Mouse (Mus musculus): ENCODE measurements around the gene Klc2. TPM values are rescaled to one million over a fixed set of nuclear protein-coding genes. Genes with fewer than 3 reads are reported as not detected.
"Not testable (repeated sequence)": the region's sequence is repeated elsewhere in the genome, so short reads cannot be mapped to it uniquely, and the experiment has no call there.

Klc2 gene
- polyA plus RNA-seq, 1 experiment from 2014 or later = 19.8 TPM

- Histone ChIP-seq H3K4me2 (peak within 1 kb of the TSS; percentile 94), H3K27me3 (ENCODE audit: control insufficient read depth, insufficient read depth, low read length) (peaks cover 34% of the 10 kb centered on the region), H3K4me3 (ENCODE audit: low read depth, low read length) (peak within 1 kb of the TSS; percentile 90), H3K27ac (ENCODE audit: low read depth, low read length) (peak within 1 kb of the TSS; percentile 67), H3K36me3 (ENCODE audit: control insufficient read depth, insufficient read depth, low read length) (peaks cover 11% of the 10 kb centered on the region; the same call in 1 of the 2 replicates), H3K9me3 (replicated peaks; ENCODE audit: control insufficient read depth, low read length) (no peaks in the 10 kb centered on the region), H3K4me1 (ENCODE audit: control insufficient read depth, insufficient read depth, low read length) (peaks cover 18% of the 10 kb centered on the region), H3K9ac (ENCODE audit: low read depth, low read length) (peak within 1 kb of the TSS; percentile 85)
- WGBS (ENCODE audit: insufficient replicate concordance) = under 1% methylated on average over 58 of the region's 58 CpGs
- peak; percentile 86 for ATAC-seq (replicated peaks; ENCODE audit: insufficient number of reproducible peaks, low FRiP score, low TSS enrichment)
Measured at GRCm38 (mm10) chr19:5087884-5088728, 30.3 kb downstream of the Klc2 start, which contains the start of gene Yif1a. Gene Yif1a, plus strand, starts transcription at chr19:5088538.

DNA sequence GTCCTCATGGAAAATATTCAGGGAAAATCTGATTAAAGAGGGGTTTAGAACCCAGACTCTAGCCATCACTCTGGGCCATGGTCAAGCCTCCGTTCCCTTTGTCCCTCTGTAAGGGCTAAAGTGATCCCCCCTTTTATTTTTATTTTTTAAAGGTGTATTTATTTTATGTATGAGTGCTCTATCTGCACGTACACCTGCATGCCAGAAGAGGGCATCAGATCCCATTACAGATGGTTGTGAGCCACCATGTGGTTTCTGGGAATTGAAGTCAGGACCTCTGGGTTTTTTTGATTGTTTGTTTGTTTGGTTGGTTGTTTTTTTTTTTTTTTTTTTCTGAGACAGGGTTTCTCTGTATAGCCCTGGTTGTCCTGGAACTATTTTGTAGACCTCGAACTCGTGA lies 31.8 kb downstream of the Klc2 start:
- ATAC-seq (replicated peaks; ENCODE audit: insufficient number of reproducible peaks, low FRiP score, low TSS enrichment); H3K9ac ChIP-seq (ENCODE audit: low read depth, low read length); H3K36me3 ChIP-seq (ENCODE audit: control insufficient read depth, insufficient read depth, low read length); H3K27ac ChIP-seq (ENCODE audit: low read depth, low read length); H3K4me2 ChIP-seq; H3K9me3 ChIP-seq (replicated peaks; ENCODE audit: control insufficient read depth, low read length); H3K4me3 ChIP-seq (ENCODE audit: low read depth, low read length): not testable (repeated sequence)
- peaks cover 50% of the 10 kb centered on the region for H3K27me3 ChIP-seq (ENCODE audit: control insufficient read depth, insufficient read depth, low read length)
- H3K4me1 ChIP-seq (ENCODE audit: control insufficient read depth, insufficient read depth, low read length) = peaks cover 18% of the 10 kb centered on the region
- 51% methylated on average over 4 of the region's 4 CpGs for WGBS (ENCODE audit: insufficient replicate concordance)

DNA sequence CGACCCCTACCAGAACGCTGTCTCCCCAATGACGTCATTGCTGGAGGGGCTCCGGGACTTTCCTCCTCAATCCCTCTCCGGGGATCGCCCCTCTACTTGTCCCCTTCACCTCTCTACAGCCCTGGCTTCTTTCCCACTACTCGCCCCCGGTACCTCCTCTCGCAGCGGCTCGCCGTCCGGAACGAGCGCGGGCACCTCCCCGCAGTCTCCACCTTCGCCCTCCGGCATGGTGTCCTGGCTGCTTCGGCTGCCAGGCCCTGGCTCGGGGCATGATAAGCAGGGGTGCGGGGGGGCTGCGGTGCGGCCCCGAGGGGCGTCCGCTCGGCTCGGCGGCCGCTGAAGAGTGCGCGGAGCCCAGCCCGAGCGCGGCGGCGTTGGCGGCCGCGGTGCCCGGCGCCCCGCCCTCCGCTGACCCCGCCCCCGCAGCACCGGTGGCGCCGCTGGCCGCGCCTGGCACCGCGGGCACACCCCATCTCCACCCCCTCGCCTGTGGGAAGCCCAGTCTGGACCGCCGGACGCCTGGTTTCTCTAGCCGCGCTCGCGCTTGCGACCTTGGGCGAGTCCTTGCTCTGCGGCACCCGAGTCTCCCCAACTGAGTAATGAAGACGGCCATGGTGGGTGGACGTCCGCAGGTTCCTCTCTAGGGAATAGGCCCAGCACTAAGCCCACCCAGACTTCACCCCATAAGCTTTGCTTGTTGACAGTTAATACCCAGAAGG lies 33.1 kb downstream of the Klc2 start, which contains the start of gene Tmem151a:
Gene Tmem151a (minus strand): TSS at position 387 of the 719 bp plus-strand sequence.
- Histone ChIP-seq H3K4me1 (ENCODE audit: control insufficient read depth, insufficient read depth, low read length) (peaks cover 18% of the 10 kb centered on the region), H3K4me3 (ENCODE audit: low read depth, low read length) (peak within 1 kb of the TSS; percentile 50), H3K27ac (ENCODE audit: low read depth, low read length) (no peak within 1 kb of the TSS), H3K4me2 (peak within 1 kb of the TSS; percentile 80), H3K27me3 (ENCODE audit: control insufficient read depth, insufficient read depth, low read length) (peaks cover 62% of the 10 kb centered on the region), H3K9me3 (replicated peaks; ENCODE audit: control insufficient read depth, low read length) (no peaks in the 10 kb centered on the region), H3K9ac (ENCODE audit: low read depth, low read length) (peak within 1 kb of the TSS; percentile 11; the same call in 1 of the 2 replicates), H3K36me3 (ENCODE audit: control insufficient read depth, insufficient read depth, low read length) (0 out of 2 replicates have a peak, but pooled peaks cover 2% of the 10 kb centered on the region)
- WGBS (ENCODE audit: insufficient replicate concordance) = under 1% methylated on average over 56 of the region's 69 CpGs
- no peak for ATAC-seq (replicated peaks; ENCODE audit: insufficient number of reproducible peaks, low FRiP score, low TSS enrichment)

DNA sequence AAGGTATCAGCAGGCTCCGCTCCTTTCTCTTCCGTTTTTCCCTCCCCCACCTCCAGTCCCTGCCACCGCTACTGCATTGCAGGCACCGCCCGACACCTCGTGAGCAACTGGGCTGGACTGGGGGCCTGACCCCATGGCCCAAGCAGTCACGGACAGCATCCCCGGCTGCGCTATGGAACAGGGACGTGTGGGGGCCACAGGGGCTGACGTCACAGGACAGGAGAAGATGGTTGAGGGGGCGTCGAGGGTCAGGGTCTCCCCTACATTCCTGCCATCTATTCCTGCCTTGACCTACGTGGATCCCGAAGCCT lies 33.6 kb downstream of the Klc2 start:
- peaks cover 67% of the 10 kb centered on the region for H3K27me3 ChIP-seq (ENCODE audit: control insufficient read depth, insufficient read depth, low read length)
- H3K9ac ChIP-seq (ENCODE audit: low read depth, low read length) = no peak overlapping the region
- H3K4me2 ChIP-seq = peak overlapping the region; percentile 80
- 3% methylated on average over 12 of the region's 15 CpGs for WGBS (ENCODE audit: insufficient replicate concordance)
- no peaks in the 10 kb centered on the region for H3K9me3 ChIP-seq (replicated peaks; ENCODE audit: control insufficient read depth, low read length)
- peak overlapping the region; percentile 50 for H3K4me3 ChIP-seq (ENCODE audit: low read depth, low read length)
- 0 out of 2 replicates have a peak, but pooled peaks cover under 1% of the 10 kb centered on the region for H3K36me3 ChIP-seq (ENCODE audit: control insufficient read depth, insufficient read depth, low read length)
- H3K27ac ChIP-seq (ENCODE audit: low read depth, low read length) = no peak overlapping the region
- peaks cover 18% of the 10 kb centered on the region for H3K4me1 ChIP-seq (ENCODE audit: control insufficient read depth, insufficient read depth, low read length)
- no peak for ATAC-seq (replicated peaks; ENCODE audit: insufficient number of reproducible peaks, low FRiP score, low TSS enrichment)

DNA sequence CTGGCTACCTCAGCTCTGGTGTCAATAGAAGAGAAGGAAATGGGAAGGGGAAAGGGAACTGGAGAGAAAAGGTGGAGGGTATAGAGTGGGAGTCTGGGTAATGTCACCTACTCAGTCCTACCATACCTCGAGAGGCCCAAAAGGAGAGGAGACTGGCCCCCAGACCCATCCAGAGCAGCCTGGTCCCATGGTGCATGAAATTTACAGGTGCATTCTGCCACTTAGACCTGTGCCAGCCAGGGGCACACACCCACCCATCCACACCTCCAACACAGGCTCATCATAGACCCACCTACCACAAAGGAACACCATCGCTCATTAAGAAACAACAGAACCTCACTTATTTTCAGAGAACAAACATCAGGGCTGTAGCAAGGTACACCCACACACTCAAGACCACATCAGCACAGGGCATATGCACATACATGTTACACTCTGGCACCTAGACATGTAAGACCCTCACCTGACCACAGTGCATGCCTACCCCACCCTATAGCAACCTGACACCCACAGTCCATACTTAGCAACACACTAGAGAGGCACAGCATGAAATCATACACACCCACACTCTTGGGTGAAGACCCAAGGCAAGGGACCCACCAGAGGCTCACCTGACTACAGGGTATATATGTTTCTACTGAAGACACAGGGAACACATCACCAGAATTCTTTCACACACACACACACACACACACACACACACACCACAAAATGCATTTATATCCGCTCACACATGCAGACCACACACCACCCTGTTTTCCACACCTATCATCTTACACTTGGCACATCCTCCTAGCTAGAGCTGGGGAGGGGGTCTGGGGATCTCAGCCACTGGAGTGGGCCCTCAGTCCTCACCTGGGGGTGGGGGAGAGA lies 34.2 kb downstream of the Klc2 start:
- 54% methylated on average over 3 of the region's 3 CpGs for WGBS (ENCODE audit: insufficient replicate concordance)
- H3K4me1 ChIP-seq (ENCODE audit: control insufficient read depth, insufficient read depth, low read length) = peaks cover 15% of the 10 kb centered on the region
- no peak for ATAC-seq (replicated peaks; ENCODE audit: insufficient number of reproducible peaks, low FRiP score, low TSS enrichment)
- H3K27me3 ChIP-seq (ENCODE audit: control insufficient read depth, insufficient read depth, low read length) = peaks cover 68% of the 10 kb centered on the region
- H3K36me3 ChIP-seq (ENCODE audit: control insufficient read depth, insufficient read depth, low read length) = no peaks in the 10 kb centered on the region
- peak overlapping the region; percentile 80 for H3K4me2 ChIP-seq
- H3K4me3 ChIP-seq (ENCODE audit: low read depth, low read length) = peak overlapping the region; percentile 50
- no peaks in the 10 kb centered on the region for H3K9me3 ChIP-seq (replicated peaks; ENCODE audit: control insufficient read depth, low read length)
- no peak overlapping the region for H3K9ac ChIP-seq (ENCODE audit: low read depth, low read length)
- no peak overlapping the region for H3K27ac ChIP-seq (ENCODE audit: low read depth, low read length)

- H3K27ac ChIP-seq (ENCODE audit: low read depth, low read length) = no peak overlapping the region
- H3K4me2 ChIP-seq = no peak overlapping the region
- no peaks in the 10 kb centered on the region for H3K36me3 ChIP-seq (ENCODE audit: control insufficient read depth, insufficient read depth, low read length)
- no peaks in the 10 kb centered on the region for H3K9me3 ChIP-seq (replicated peaks; ENCODE audit: control insufficient read depth, low read length)
- peaks cover 68% of the 10 kb centered on the region for H3K27me3 ChIP-seq (ENCODE audit: control insufficient read depth, insufficient read depth, low read length)
- H3K4me1 ChIP-seq (ENCODE audit: control insufficient read depth, insufficient read depth, low read length) = peaks cover 10% of the 10 kb centered on the region
- no peak for ATAC-seq (replicated peaks; ENCODE audit: insufficient number of reproducible peaks, low FRiP score, low TSS enrichment)
- H3K9ac ChIP-seq (ENCODE audit: low read depth, low read length) = no peak overlapping the region
- no peak overlapping the region for H3K4me3 ChIP-seq (ENCODE audit: low read depth, low read length)
- 54% methylated on average over 24 of the region's 24 CpGs for WGBS (ENCODE audit: insufficient replicate concordance)
Measured at GRCm38 (mm10) chr19:5082596-5082995, 35.8 kb downstream of the Klc2 start.

- H3K27me3 ChIP-seq (ENCODE audit: control insufficient read depth, insufficient read depth, low read length) = peaks cover 68% of the 10 kb centered on the region
- no peak overlapping the region for H3K4me2 ChIP-seq
- H3K4me3 ChIP-seq (ENCODE audit: low read depth, low read length) = no peak overlapping the region
- H3K9me3 ChIP-seq (replicated peaks; ENCODE audit: control insufficient read depth, low read length) = no peaks in the 10 kb centered on the region
- no peaks in the 10 kb centered on the region for H3K36me3 ChIP-seq (ENCODE audit: control insufficient read depth, insufficient read depth, low read length)
- 54% methylated on average over 18 of the region's 18 CpGs for WGBS (ENCODE audit: insufficient replicate concordance)
- H3K4me1 ChIP-seq (ENCODE audit: control insufficient read depth, insufficient read depth, low read length) = peaks cover 7% of the 10 kb centered on the region
- no peak for ATAC-seq (replicated peaks; ENCODE audit: insufficient number of reproducible peaks, low FRiP score, low TSS enrichment)
- no peak overlapping the region for H3K9ac ChIP-seq (ENCODE audit: low read depth, low read length)
- no peak overlapping the region for H3K27ac ChIP-seq (ENCODE audit: low read depth, low read length)
Measured at GRCm38 (mm10) chr19:5082005-5082404, 36.4 kb downstream of the Klc2 start.

DNA sequence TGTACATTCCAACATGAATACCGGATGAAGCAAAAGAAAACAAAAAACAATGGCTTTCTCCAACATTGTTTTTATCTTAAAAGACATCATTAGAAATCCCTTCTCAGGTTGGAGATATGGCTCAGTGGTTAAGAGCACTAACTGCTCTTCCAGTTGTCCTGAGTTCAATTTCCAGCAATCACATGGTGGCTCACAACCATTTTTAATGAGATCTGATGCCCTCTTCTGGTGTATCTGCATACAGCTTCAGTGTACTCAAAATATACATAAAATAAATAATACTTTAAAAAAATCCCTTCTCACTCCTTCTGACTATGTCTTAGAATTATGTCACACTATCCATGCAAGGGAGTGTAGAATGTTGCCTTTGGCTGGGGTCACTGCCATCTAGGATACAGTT lies 39.1 kb downstream of the Klc2 start:
- H3K27ac ChIP-seq (ENCODE audit: low read depth, low read length) = no peak overlapping the region
- H3K9ac ChIP-seq (ENCODE audit: low read depth, low read length) = no peak overlapping the region
- no peak for ATAC-seq (replicated peaks; ENCODE audit: insufficient number of reproducible peaks, low FRiP score, low TSS enrichment)
- H3K27me3 ChIP-seq (ENCODE audit: control insufficient read depth, insufficient read depth, low read length) = peaks cover 50% of the 10 kb centered on the region
- no peak overlapping the region for H3K4me3 ChIP-seq (ENCODE audit: low read depth, low read length)
- H3K36me3 ChIP-seq (ENCODE audit: control insufficient read depth, insufficient read depth, low read length) = no peaks in the 10 kb centered on the region
- H3K9me3 ChIP-seq (replicated peaks; ENCODE audit: control insufficient read depth, low read length) = no peaks in the 10 kb centered on the region
- no peaks in the 10 kb centered on the region for H3K4me1 ChIP-seq (ENCODE audit: control insufficient read depth, insufficient read depth, low read length)
- H3K4me2 ChIP-seq = no peak overlapping the region
- 78% methylated on average over 1 of the region's 1 CpGs for WGBS (ENCODE audit: insufficient replicate concordance)
